ENCODE assay signal across 24 mouse cellular contexts in the genomic region with DNA sequence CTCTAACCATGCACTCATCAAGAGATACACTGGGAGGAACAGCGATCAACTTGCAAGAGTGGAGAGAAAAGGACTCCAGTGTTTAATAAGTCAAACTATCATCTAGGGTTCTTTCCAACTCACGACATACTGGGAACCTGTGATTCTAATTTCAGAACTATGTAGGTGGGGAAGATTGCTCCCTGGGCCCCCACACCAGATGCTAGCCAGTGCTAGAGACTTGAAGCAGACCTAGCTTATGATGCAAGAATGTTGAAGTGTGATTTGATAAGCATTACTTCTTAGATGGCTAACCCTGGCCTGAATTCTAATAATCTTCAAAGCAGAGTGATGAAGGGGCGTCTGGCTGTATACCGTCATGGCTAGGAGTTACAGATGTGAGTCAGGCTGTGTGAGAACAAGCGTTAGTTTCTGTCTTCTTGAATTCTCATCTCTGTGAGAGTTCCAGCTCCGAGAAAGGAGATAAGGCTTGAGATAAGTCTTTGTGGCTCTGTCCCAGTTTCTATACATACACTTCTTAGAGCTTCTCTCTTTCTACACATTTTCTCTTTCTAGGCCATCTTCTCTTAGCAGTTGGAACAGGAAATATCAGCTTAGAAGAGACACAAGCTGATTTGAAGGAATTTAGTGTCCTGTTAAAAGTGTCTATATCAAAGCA. TPM values are rescaled to one million over a fixed set of nuclear protein-coding genes. Genes with fewer than 3 reads are reported as not detected.
DNase-seq lines count a peak whose midpoint lies in the region; ATAC-seq and TF ChIP-seq lines count a peak whose summit lies in the region.
"Had no signal": no experiment of that assay in that cellular context is flagged by ENCODE, and none has a peak within 500 bp of the region (broad histone marks: within the 10 kb centered on the region; RNA-seq: fewer than 3 reads in every experiment).

No protein-coding gene starts in this region.

- H3K4me3 ChIP-seq in intestine, postnatal 0 days (ENCODE audit: low read depth, low read length), result no peak overlapping the region
- H3K4me3 ChIP-seq: forebrain, embryonic 13.5 days; midbrain, embryonic 15.5 days; neural tube, embryonic 12.5 days had no signal

- intact Hi-C loops in left cerebral cortex, postnatal 10 days (cut with DNase I), result no loop called here
- intact Hi-C loops in gastrocnemius, postnatal 36 days (cut with DNase I), result no loop called here

- H3K4me2 ChIP-seq in intestine, postnatal 0 days (replicated peaks; ENCODE audit: low read depth), result no peak overlapping the region
- H3K4me2 ChIP-seq: forebrain, embryonic 13.5 days; hindbrain, embryonic 14.5 days; midbrain, embryonic 15.5 days; neural tube, embryonic 12.5 days had no signal

- no peak overlapping the region for H3K9ac ChIP-seq in intestine, postnatal 0 days (ENCODE audit: low read depth, low read length)
- H3K9ac ChIP-seq: forebrain, embryonic 13.5 days; hindbrain, embryonic 14.5 days; midbrain, embryonic 15.5 days; neural tube, embryonic 12.5 days had no signal

- no peak for ATAC-seq in intestine, postnatal 0 days
- ATAC-seq: activated CD4-positive, CD25-positive, alpha-beta regulatory T cell, adult 4 months; forebrain, embryonic 13.5 days; inflammation-experienced regulatory T-cells, adult 6 months; midbrain, embryonic 15.5 days had no signal

- no peaks in the 10 kb centered on the region for H3K4me1 ChIP-seq in intestine, postnatal 0 days (replicated peaks; ENCODE audit: control insufficient read depth, insufficient read depth, low read length)
- H3K4me1 ChIP-seq: forebrain, embryonic 13.5 days; midbrain, embryonic 15.5 days; neural tube, embryonic 12.5 days had no signal

- H3K27me3 ChIP-seq in intestine, postnatal 0 days (replicated peaks; ENCODE audit: control insufficient read depth, insufficient read depth, low read length), result no peaks in the 10 kb centered on the region
- H3K27me3 ChIP-seq: forebrain, embryonic 13.5 days; midbrain, embryonic 15.5 days; neural tube, embryonic 12.5 days had no signal

- no peaks in the 10 kb centered on the region for H3K9me3 ChIP-seq in intestine, postnatal 0 days (ENCODE audit: control insufficient read depth)
- H3K9me3 ChIP-seq: forebrain, embryonic 13.5 days; midbrain, embryonic 15.5 days; neural tube, embryonic 12.5 days had no signal

- H3K27ac ChIP-seq in intestine, postnatal 0 days (ENCODE audit: low read depth, low read length), result no peak overlapping the region
- H3K27ac ChIP-seq: forebrain, embryonic 13.5 days; hindbrain, embryonic 14.5 days; macrophage; midbrain, embryonic 15.5 days; neural tube, embryonic 12.5 days had no signal

- DNase-seq in left cerebral cortex, adult 18-20 months (ENCODE audit: low spot score in 2 of 2), result peak; percentile 28 to 49
- DNase-seq in left cerebral cortex, postnatal 10 days (ENCODE audit: extremely low spot score in 1 of 2, low spot score in 2 of 2), result no peak
- DNase-seq in right cerebral cortex, postnatal 25 days, result peak; percentile 21
- DNase-seq in right cerebral cortex, postnatal 10 days (ENCODE audit: low spot score in 2 of 2), result no peak
- peak; percentile 38 to 69 for DNase-seq in frontal cortex, postnatal 36 days (ENCODE audit: low spot score in 2 of 2)
- DNase-seq in gastrocnemius, postnatal 36 days, result no peak
- DNase-seq: adrenal gland, adult 8-10 months; cerebellum, adult 18-20 months; cerebellum, postnatal 14 days; embryo, embryonic 11 days; gastrocnemius, postnatal 25 days; heart, postnatal 4 days; kidney, adult 2 months; kidney, postnatal 10 days; thymus, postnatal 14 days had no signal

- 85% methylated on average over 6 of the region's 6 CpGs for WGBS in intestine, postnatal 0 days

- no peaks in the 10 kb centered on the region for H3K36me3 ChIP-seq in intestine, postnatal 0 days (ENCODE audit: control insufficient read depth, insufficient read depth)
- H3K36me3 ChIP-seq: midbrain, embryonic 15.5 days; neural tube, embryonic 12.5 days had no signal

- TF ChIP-seq CTCF in intestine, postnatal 0 days (IDR thresholded peaks at IDR 0.05; ENCODE audit: low read depth), result no peak

RNA-seq across cellular contexts. Expression of a gene that starts 54.0 kb away (rescaled TPM):
- total RNA-seq in left cerebral cortex, adult 18-20 months (2021), result 1 to 10 TPM; 1.7 to 2.0 TPM
- total RNA-seq in left cerebral cortex, postnatal 10 days (2021), result under 1 TPM; 0.71 to 0.73 TPM
- polyA plus RNA-seq in intestine, postnatal 0 days (2015; fragmentation: Nextera tagmentation; extraction: Ambion mirVana), result 1.0 and 1.2 TPM in 2 replicates
- total RNA-seq in gastrocnemius, postnatal 36 days (2021), result under 1 TPM; 0.13 to 0.22 TPM
- polyA plus RNA-seq: C2C12 had no signal

Comparison
In these comparisons a context has a peak if more than half of its experiments do, and no peak if none do; other contexts are left out.
1. DNase-seq: peak in left cerebral cortex, adult 18-20 months (2 of 2), right cerebral cortex, postnatal 25 days (single experiment) and frontal cortex, postnatal 36 days (2 of 2); none in left cerebral cortex, postnatal 10 days (0 of 2), right cerebral cortex, postnatal 10 days (0 of 2) and gastrocnemius, postnatal 36 days (0 of 2).